Mouse (Mus musculus): Measurements from ENCODE around the gene Mgat4d.
"Not testable (repeated sequence)": the region's sequence is repeated elsewhere in the genome, so short reads cannot be mapped to it uniquely, and the experiment has no call there.

Gene Mgat4d

GRCm38 (mm10) chr8:83390006-83390701, 41.9 kb downstream of the Mgat4d start:
- DNase-seq (ENCODE audit: extremely low read depth, low read depth), result no peak

GRCm38 (mm10) chr8:83392521-83392920, 44.2 kb downstream of the Mgat4d start:
- DNase-seq (ENCODE audit: extremely low read depth, low read depth), result no peak

- DNase-seq (ENCODE audit: extremely low read depth, low read depth), result no peak
Measured at GRCm38 (mm10) chr8:83394325-83394724, 46.1 kb downstream of the Mgat4d start.

- no peak for DNase-seq (ENCODE audit: extremely low read depth, low read depth)
Measured at GRCm38 (mm10) chr8:83396680-83397079, 48.4 kb downstream of the Mgat4d start.

GRCm38 (mm10) chr8:83397726-83398125, 49.5 kb downstream of the Mgat4d start:
- DNase-seq (ENCODE audit: extremely low read depth, low read depth), result no peak

- no peak for DNase-seq (ENCODE audit: extremely low read depth, low read depth)
Measured at GRCm38 (mm10) chr8:83405548-83405947, 57.3 kb downstream of the Mgat4d start.

GRCm38 (mm10) chr8:83406836-83407235, 58.6 kb downstream of the Mgat4d start:
- DNase-seq (ENCODE audit: extremely low read depth, low read depth), result peak; percentile 30

- DNase-seq (ENCODE audit: extremely low read depth, low read depth), result no peak
Measured at GRCm38 (mm10) chr8:83408496-83408895, 60.2 kb downstream of the Mgat4d start.

- no peak for DNase-seq (ENCODE audit: extremely low read depth, low read depth)
Measured at GRCm38 (mm10) chr8:83416878-83417277, 68.6 kb downstream of the Mgat4d start.

- DNase-seq (ENCODE audit: extremely low read depth, low read depth), result no peak
Measured at GRCm38 (mm10) chr8:83417970-83418369, 69.7 kb downstream of the Mgat4d start.

- no peak for DNase-seq (ENCODE audit: extremely low read depth, low read depth)
Measured at GRCm38 (mm10) chr8:83418805-83419516, 70.7 kb downstream of the Mgat4d start.

GRCm38 (mm10) chr8:83421354-83421753, 73.1 kb downstream of the Mgat4d start:
- no peak for DNase-seq (ENCODE audit: extremely low read depth, low read depth)

GRCm38 (mm10) chr8:83423032-83423825, 75.0 kb downstream of the Mgat4d start:
- DNase-seq (ENCODE audit: extremely low read depth, low read depth), result peak; percentile 91

GRCm38 (mm10) chr8:83425202-83425601, 76.9 kb downstream of the Mgat4d start:
- DNase-seq (ENCODE audit: extremely low read depth, low read depth), result no peak

GRCm38 (mm10) chr8:83426104-83426759, 78.0 kb downstream of the Mgat4d start:
- no peak for DNase-seq (ENCODE audit: extremely low read depth, low read depth)

- DNase-seq (ENCODE audit: extremely low read depth, low read depth), result no peak
Measured at GRCm38 (mm10) chr8:83426949-83427348, 78.7 kb downstream of the Mgat4d start.

- not testable (repeated sequence) for DNase-seq (ENCODE audit: extremely low read depth, low read depth)
Measured at GRCm38 (mm10) chr8:83428621-83429020, 80.3 kb downstream of the Mgat4d start.

- DNase-seq (ENCODE audit: extremely low read depth, low read depth), result peak; percentile 95
Measured at GRCm38 (mm10) chr8:83429071-83429524, 80.8 kb downstream of the Mgat4d start.
